Mouse (Mus musculus) olfactory bulb, adult 2 months (tissue): ENCODE data around the gene Zfp663. TPM values are rescaled to one million over a fixed set of nuclear protein-coding genes. Genes with fewer than 3 reads are reported as not detected.

Experiments used
- H3K27ac ChIP-seq: fragments of 200-500 bp; 2 replicates; pipeline ENCODE4 v1.5.1; 2012; ENCODE audit warnings: low read depth, low read length; ENCODE audit not compliant: insufficient read depth
- H3K4me1 ChIP-seq: fragments of 200-500 bp; 2 replicates; pipeline ENCODE4 v1.6.1; 2012; ENCODE audit warnings: low read length; ENCODE audit not compliant: control insufficient read depth, insufficient read depth
- H3K4me3 ChIP-seq: fragments of 200-500 bp; 2 replicates; pipeline ENCODE4 v1.5.1; 2012; ENCODE audit warnings: mild to moderate bottlenecking, low read depth, low read length, moderate library complexity; ENCODE audit not compliant: insufficient read depth
- CTCF ChIP-seq: fragments of 200-500 bp; IDR thresholded peaks from 2 replicates; pipeline ENCODE4 v1.5.1; 2012; ENCODE audit warnings: low read depth, mild to moderate bottlenecking, low read length, moderate library complexity; ENCODE audit not compliant: insufficient read depth
- POLR2A ChIP-seq: fragments of 200-500 bp; IDR thresholded peaks from 2 replicates; pipeline ENCODE4 v1.6.1; 2012; ENCODE audit warnings: mild to moderate bottlenecking, low read depth, low read length, moderate library complexity; ENCODE audit not compliant: insufficient read depth
- WGBS: fragments of 180-500 bp; shearing (Covaris S2); methylation state at CpG from one replicate; pipeline ENCODE4 v1.1.7; 2018; 5-methylcytosine and 5-hydroxymethylcytosine counted together
- polyA plus RNA-seq: library from polyadenylated mRNA; stranded (reverse); fragments of >200 nt; gene quantifications from 2 replicates; pipeline ENCODE4 v1.2.4, GENCODE M21; 2012; ENCODE audit warnings: low replicate concordance; ENCODE audit not compliant: missing spikeins, insufficient read depth, insufficient read length

The Zfp663 gene
- polyA plus RNA-seq, 1 experiment: not detected

DNA sequence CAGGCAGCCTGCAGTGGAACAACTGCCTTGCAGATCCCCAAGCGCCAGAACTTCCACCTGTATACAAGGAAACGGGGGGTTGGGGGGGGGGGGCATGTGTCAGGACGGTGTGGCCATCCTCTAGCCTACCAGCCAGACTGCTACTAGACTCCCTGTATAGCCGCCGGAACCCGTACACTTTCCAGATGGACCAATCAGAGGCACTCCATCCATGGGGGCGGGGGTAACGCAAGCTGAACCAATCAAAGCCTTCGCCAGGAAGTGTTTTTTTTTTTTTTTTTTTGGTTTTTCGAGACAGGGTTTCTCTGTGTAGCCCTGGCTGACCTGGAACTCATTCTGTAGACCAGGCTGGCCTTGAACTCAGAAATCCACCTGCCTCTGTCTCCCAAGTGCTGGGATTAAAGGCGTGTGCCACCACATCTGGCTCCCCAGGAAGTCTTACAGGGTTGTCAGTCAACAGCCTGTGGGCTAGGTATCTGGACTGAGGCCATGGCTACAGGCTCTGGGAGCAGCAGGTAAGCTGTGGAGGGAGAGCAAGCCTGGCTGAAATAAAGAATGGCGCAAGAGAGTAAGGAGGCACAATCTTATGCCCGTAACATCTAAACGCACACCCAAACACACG is 29.7 kb upstream of the Zfp663 start:
- 82% methylated on average over 15 of the region's 15 CpGs for WGBS
- Histone ChIP-seq H3K4me3 (no peak overlapping the region), H3K4me1 (peaks cover 39% of the 10 kb centered on the region), H3K27ac (no peak overlapping the region)
- TF ChIP-seq CTCF: no peak
- no peak for TF ChIP-seq POLR2A

DNA sequence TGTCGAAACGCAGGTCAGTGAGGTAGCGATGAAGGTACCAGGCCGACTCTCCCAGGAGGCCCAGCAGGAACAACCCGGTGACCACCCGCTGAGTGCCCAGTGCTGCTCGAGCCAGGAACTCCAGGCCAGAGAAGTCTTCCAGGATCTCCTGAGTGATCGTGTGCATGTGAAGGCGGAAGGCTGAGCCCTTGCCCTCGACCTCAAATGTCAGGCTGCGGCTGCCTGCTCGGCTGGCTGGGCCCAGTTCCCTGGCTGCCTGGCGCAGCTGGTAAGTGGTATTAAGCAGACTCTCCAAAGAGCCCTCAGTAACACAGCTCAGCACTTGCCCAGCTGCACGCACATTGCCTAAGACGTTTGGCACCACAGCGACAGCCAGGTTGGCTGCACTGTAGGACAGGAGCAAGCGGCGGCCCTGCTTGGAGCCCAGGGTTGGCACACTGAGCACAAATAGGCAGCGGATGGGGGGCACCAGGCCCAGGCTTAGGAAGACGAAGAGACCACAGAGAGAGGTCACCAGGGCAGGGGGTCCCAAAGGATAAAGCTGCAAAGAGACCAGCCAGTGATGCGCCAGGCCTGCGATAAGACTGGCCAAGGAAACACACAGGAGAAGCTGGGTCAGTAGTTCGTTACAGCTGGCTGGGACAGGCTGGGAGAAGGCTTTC is 29.1 kb upstream of the Zfp663 start:
- TF ChIP-seq CTCF (no peak), POLR2A (no peak)
- WGBS: 54% methylated on average over 23 of the region's 23 CpGs
- H3K4me1 ChIP-seq: peaks cover 34% of the 10 kb centered on the region
- H3K27ac ChIP-seq: peak overlapping the region; percentile 30; the same call in 1 of the 2 replicates
- H3K4me3 ChIP-seq: no peak overlapping the region

GRCm38 (mm10) chr2:165396831-165397501 is 28.4 kb upstream of the Zfp663 start:
- Histone ChIP-seq H3K4me3 (no peak overlapping the region), H3K4me1 (peaks cover 32% of the 10 kb centered on the region), H3K27ac (0 out of 2 replicates have a peak overlapping the region, but pooled peaks have one; percentile 30)
- WGBS: 54% methylated on average over 18 of the region's 20 CpGs
- TF ChIP-seq CTCF (no peak), POLR2A (no peak)

DNA sequence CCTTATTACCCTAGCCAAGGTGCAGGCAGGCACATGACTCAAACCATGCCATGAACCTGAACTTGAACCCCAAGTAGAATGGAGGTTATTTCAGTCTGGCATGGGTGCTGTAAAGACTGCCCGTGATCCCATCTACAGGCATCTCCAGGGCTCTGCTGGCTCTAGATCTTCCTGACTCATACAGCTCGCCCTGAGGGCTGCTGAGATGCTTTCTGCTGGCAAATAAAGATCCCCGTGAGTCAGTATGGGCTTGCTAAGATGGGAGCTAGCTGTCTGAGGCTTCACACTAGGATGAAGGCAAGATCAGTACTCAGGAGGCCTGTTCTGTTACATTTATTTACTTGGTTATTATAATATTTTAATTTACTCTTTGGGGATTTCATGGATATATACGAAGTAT is 23.6 kb upstream of the Zfp663 start:
- H3K4me1 ChIP-seq: peaks cover 12% of the 10 kb centered on the region
- TF ChIP-seq POLR2A (no peak), CTCF (no peak)
- H3K27ac ChIP-seq: peak overlapping the region; percentile 79
- WGBS: 45% methylated on average over 4 of the region's 4 CpGs
- no peak overlapping the region for H3K4me3 ChIP-seq

- H3K4me1 ChIP-seq: peaks cover 12% of the 10 kb centered on the region
- no peak overlapping the region for H3K4me3 ChIP-seq
- no peak for TF ChIP-seq POLR2A
- peak; percentile 73 for TF ChIP-seq CTCF
- peak overlapping the region; percentile 79 for H3K27ac ChIP-seq
- WGBS: 15% methylated on average over 8 of the region's 8 CpGs
Measured at GRCm38 (mm10) chr2:165391561-165391960, 23.0 kb upstream of the Zfp663 start.

DNA sequence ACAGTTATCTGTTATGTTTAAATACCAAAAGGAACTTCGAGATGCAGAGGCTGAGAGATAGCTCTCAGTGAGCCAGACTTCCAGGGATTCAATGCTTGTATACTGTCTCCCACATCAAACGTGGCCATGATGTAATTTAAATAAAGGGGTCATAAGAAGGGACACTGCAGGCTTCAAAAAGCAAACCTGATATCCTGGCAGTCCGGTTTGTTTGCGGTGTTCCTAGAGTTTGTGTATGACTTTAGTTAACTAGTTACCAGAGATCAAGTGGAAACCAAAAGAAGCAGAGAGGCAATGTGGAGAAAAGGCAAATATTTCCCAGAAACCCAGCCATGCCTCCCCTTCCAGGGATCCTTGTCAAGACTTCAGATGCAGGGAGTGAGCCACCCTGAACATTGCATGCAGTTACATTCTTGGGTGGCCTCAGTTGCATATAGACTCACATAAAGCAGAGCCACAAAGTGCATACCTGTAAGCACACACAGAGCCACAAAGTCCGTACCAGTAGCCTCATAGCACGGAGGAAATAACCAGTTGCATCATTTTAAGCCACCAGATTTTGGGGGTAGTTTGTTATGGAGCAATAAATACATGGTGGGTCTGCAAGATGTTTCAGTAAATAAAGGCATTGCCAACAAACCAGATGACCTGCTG is 20.9 kb upstream of the Zfp663 start:
- H3K4me3 ChIP-seq: no peak overlapping the region
- WGBS: 87% methylated on average over 6 of the region's 6 CpGs
- H3K27ac ChIP-seq: no peak overlapping the region
- TF ChIP-seq POLR2A: no peak
- TF ChIP-seq CTCF: no peak
- H3K4me1 ChIP-seq: peaks cover 9% of the 10 kb centered on the region

DNA sequence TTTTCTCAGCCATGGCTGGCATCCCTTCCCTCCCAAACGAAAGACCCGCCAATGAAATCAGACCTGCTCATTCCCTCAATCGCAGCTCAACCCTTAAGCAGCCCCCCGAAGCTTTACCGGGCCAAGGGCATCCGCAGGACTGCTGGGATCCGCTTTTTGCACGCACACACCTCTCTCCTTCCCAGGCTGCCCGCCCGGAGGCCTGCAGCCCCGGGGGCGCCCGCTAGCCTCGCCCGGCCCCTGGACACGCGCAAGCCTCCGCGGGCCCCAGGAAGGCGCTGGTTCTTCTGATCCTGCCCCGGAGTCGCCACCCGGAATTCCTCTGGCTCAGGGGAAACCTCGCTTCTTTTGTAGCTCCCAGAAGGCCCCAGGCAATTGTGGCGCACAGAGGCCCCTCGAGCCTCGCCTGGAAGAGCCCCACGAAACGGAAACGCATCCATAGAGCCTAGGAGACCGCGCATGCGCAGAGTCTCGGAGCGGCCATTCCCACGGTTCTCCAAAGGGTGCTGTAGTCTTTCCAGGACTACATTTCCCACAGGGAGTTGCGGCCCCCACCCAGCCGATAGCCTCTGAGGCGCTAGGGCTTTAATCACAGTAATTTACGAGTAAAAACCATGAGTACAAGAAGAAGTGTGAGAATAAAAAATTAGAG is 19.4 kb upstream of the Zfp663 start, which contains the start of gene Zfp334:
Gene Zfp334, minus strand, starts transcription at position 416 of the 652 bp plus-strand sequence.
- peak within 1 kb of the TSS; percentile 56 for H3K27ac ChIP-seq
- peak within 1 kb of the TSS; percentile 97 for H3K4me3 ChIP-seq
- 0% methylated on average over 40 of the region's 40 CpGs for WGBS
- TF ChIP-seq POLR2A: peak; percentile 62
- TF ChIP-seq CTCF: no peak
- peaks cover 9% of the 10 kb centered on the region for H3K4me1 ChIP-seq

DNA sequence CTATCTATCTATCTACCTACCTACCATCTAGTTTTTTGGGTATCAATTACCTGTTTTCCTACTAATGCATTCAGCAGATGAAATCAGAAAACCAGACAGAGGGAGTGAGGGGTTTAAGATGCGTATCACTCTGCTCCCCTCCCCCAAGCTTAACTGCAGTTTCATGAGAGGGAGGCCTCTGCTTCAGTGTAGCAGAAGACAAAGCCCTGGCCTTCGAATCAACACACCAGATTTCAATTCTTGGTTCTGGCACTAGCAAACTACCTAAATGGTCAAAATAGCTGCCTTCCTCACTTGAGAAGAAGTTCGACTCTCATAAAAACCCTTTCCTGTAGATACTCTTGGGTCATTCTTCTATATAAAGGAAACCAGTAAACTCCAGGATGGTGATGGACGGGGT is 18.8 kb upstream of the Zfp663 start:
- H3K4me1 ChIP-seq: peaks cover 9% of the 10 kb centered on the region
- no peak for TF ChIP-seq POLR2A
- no peak for TF ChIP-seq CTCF
- H3K27ac ChIP-seq: peak overlapping the region; percentile 56; the same call in 1 of the 2 replicates
- 7% methylated on average over 4 of the region's 4 CpGs for WGBS
- H3K4me3 ChIP-seq: peak overlapping the region; percentile 97

- peaks cover 10% of the 10 kb centered on the region; the same call in 1 of the 2 replicates for H3K4me1 ChIP-seq
- no peak overlapping the region for H3K27ac ChIP-seq
- 98% methylated on average over 25 of the region's 25 CpGs for WGBS
- no peak for TF ChIP-seq CTCF
- no peak for TF ChIP-seq POLR2A
- H3K4me3 ChIP-seq: no peak overlapping the region
Measured at GRCm38 (mm10) chr2:165380050-165380449, 11.5 kb upstream of the Zfp663 start.
